Mouse (Mus musculus) monocyte, adult 5-6 weeks (primary cell): Measurements from ENCODE around the gene Mical2. TPM values are rescaled to one million over a fixed set of nuclear protein-coding genes. Genes with fewer than 3 reads are reported as not detected.

Experiments used
- ATAC-seq: fragments of 153-309, 156-312 bp; replicated peaks from 2 replicates; pipeline ENCODE4 v1.8.0; 2017; ENCODE audit warnings: mild to moderate bottlenecking; ENCODE audit not compliant: low TSS enrichment, insufficient number of reproducible peaks, severe bottlenecking, poor library complexity, low FRiP score
- total RNA-seq: library from RNA; stranded (forward); fragments of 200-1000, 200-491, 200-594 nt; gene quantifications from 3 replicates; pipeline ENCODE4 v1.2.3, GENCODE M21; 2017

Gene Mical2
- total RNA-seq, 1 experiment from 2014 or later, result 1.6 TPM

DNA sequence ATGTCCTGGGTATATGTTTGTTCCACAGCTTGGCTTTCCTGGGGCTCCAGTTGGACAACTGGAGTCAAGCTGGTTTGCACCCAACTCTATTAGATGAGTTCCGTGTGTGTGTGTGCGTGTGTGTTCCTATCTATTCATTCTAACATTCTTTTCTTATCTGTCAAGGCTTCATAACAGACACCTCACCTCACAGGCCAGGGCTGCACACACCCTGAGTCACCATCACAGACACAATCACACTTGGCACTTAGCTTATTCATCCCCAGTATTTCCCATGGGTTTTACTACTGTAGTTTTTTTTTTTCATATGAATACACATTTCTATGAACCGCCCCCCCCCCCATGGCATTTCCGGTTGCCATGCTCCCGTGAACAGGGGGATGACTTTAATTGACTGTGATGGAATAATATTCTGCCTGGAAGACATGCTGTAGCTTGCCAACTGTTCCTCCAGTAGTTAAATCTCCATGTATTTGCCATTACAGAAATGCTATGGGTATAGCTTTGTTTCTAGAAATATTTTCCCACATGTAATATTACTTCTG is 230.0 kb downstream of the Mical2 start:
- ATAC-seq, result no peak

DNA sequence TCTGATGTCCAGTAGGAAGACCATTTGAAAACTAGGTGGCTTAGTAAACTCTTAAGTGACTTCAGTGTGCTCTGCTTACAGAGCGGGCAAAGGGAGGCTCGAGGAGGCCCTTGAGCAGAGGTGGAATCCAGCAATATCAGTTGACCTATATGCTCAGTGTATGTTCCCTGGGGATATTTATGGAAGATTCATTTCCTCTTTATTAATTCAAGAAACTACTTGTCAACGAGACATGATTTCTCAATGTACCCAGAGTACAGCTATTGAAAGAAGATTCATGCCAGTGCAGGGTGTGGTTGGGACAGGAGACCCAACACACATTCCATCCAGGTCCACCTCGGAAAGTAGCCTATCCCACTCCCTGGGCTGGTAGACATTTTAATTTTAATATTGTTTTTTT is 231.7 kb downstream of the Mical2 start:
- ATAC-seq, result no peak

DNA sequence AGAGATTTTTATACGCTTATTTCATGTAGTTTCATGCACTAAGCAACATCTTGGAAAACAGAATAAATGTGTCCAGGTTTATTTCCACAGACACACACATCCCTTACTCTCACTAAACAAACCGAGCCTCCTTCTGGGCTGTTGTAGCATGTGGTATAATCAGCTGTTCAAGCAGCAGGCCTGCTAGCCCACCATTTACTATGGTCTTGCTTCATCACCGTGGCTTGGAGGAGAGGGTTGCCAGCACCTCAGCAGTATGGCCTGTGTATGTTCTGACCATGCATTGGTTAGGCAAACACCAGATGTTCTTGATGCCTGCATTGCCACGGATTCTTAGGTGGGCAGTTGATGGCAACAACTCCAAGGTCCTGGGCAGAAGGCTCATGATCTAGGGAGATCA is 232.3 kb downstream of the Mical2 start:
- no peak for ATAC-seq

DNA sequence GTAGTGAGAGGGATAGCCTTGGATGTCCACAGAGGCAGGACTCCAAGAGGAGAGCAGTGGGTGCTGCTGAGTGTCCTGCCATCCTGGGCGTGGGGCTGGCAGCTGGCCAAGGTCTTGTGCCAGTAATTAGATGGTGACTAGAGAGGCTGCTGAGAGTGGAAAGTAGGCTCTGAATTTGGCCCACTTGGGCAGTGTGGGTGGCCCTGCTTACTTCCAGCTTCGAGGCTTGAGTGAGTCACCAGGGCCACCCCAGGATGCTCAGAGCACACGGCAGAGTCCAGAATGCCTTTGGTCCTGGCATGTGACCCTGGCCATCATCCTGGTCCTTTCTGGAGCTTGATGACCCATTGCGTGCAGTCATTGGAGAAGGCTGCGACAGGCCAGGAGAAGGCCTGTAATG is 232.8 kb downstream of the Mical2 start:
- ATAC-seq, result no peak

Other genes with a start within 250 kb of the Mical2 start
- gene Usp47, start 202.4 kb upstream of the Mical2 start, total RNA-seq, result 128 to 156 TPM (median 131 TPM) in 3 replicates
- gene Dkk3, start 66.8 kb upstream of the Mical2 start, total RNA-seq, result not detected in 3 replicates
- gene Parva, start 201.6 kb downstream of the Mical2 start, total RNA-seq, result not detected in 3 replicates